Mouse (Mus musculus): ENCODE results near the gene Morc3. TPM values are rescaled to one million over a fixed set of nuclear protein-coding genes. Genes with fewer than 3 reads are reported as not detected.
A peak's percentile ranks its signal among the peaks of the same experiment; 100 is the strongest.
"Not testable (repeated sequence)": the region's sequence is repeated elsewhere in the genome, so short reads cannot be mapped to it uniquely, and the experiment has no call there.

Gene Morc3
- polyA plus RNA-seq, 1 experiment, result 10.7 TPM

DNA sequence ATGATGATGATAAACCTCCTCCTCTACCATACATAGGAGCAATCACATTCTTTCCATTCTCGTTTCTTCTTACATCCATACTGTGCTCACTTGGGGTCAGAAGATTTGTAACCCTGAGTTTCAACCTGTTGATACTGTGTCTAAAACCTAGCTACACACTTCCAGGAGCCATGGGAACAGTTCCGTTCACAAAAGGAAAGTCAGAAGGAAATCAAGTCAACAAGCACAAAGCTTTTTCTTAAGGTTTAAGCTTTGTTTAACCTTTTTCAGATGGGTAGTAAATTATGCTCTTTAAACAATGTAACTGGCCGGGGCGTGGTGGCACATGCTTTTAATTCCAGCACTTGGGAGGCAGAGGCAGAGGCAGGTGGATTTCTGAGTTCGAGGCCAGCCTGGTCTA, 14.6 kb upstream of the Morc3 start:
- TF ChIP-seq CTCF (IDR thresholded peaks at IDR 0.05; ENCODE audit: insufficient read depth, low read length) (no peak), POLR2A (IDR thresholded peaks at IDR 0.05; ENCODE audit: borderline replicate concordance, extremely low read depth, low read depth, low read length) (no peak)
- H3K4me1 ChIP-seq (ENCODE audit: control insufficient read depth, insufficient read depth, low read length), result peaks cover 12% of the 10 kb centered on the region
- H3K4me3 ChIP-seq (replicated peaks; ENCODE audit: extremely low read depth, low read depth, low read length), result no peak overlapping the region
- no peak for DNase-seq
- 81% methylated on average over 5 of the region's 5 CpGs for WGBS

DNA sequence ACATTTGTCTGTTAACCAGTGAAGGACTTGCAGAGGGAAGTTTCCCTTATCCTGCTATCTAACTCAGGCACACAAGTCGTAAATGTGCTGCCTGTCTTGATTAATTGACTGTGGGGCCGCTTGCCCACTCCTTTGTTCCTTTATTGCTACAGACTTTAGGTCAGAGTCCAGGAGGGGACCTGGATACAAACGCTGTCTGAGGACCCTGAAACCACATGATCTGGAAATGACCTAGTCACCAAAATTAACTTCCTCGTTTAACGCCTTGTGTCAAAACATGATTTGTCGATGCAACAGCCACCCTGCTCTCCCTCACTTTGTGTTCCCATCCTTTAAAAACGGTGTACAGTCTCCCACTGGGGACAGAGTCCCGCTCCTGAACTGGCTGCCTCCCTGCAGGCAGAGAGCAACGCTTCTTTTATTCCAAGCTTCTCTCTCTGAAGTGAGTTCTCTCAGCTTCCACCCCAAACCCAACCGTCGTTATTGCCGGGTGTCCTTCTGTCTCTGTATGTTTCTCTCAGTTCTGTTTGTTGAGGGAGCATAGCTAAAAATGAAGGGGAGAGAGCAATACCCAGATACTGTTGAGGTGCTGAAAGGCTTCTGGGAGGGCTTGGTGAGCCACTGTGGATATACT, 13.1 kb upstream of the Morc3 start:
- no peak for DNase-seq
- 36% methylated on average over 12 of the region's 12 CpGs for WGBS
- H3K4me1 ChIP-seq (ENCODE audit: control insufficient read depth, insufficient read depth, low read length), result peaks cover 12% of the 10 kb centered on the region
- no peak for TF ChIP-seq POLR2A (IDR thresholded peaks at IDR 0.05; ENCODE audit: borderline replicate concordance, extremely low read depth, low read depth, low read length)
- TF ChIP-seq CTCF (IDR thresholded peaks at IDR 0.05; ENCODE audit: insufficient read depth, low read length), result no peak
- no peak overlapping the region for H3K4me3 ChIP-seq (replicated peaks; ENCODE audit: extremely low read depth, low read depth, low read length)

DNA sequence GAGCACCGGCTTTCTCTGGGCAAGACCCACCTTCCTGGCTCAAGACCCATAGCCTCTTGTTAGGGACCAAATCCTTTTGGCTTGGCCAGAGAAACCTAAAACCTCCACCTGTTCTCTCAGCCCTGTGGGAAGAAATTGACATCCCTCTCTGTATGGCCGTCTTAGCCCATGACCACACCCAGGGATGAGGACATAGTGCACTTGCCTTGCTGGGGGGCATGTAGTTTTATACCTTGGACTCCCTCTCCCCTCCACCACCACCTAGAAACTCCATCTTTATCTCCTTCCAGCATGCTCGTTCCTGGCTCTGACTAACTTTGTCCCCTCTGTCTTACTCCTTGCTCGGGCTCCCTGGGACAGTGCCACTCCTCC, 12.6 kb upstream of the Morc3 start:
- Histone ChIP-seq H3K4me3 (replicated peaks; ENCODE audit: extremely low read depth, low read depth, low read length) (no peak overlapping the region), H3K4me1 (ENCODE audit: control insufficient read depth, insufficient read depth, low read length) (peaks cover 12% of the 10 kb centered on the region)
- TF ChIP-seq CTCF (IDR thresholded peaks at IDR 0.05; ENCODE audit: insufficient read depth, low read length), result no peak
- 76% methylated on average over 4 of the region's 4 CpGs for WGBS
- DNase-seq, result no peak

DNA sequence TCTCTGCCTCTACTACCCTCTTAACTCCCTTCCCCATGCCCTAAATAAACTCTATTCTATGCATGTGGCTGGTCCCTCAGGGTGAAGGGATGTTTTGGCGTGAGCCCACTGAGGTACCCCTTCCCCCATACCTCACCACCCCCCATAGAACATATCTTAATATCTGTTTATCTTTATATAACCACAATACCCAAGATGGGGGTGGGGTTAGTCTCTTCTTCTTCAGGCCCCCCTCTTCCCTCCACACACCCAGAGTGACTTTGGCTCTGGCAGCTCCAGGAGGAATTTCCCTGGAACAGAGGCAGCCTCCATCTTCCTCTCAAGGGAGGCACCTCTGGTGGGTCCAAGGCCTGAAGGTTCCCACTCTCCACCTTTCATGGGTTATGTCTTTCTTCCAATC, 11.9 kb upstream of the Morc3 start:
- DNase-seq, result no peak
- 85% methylated on average over 1 of the region's 1 CpGs for WGBS

DNA sequence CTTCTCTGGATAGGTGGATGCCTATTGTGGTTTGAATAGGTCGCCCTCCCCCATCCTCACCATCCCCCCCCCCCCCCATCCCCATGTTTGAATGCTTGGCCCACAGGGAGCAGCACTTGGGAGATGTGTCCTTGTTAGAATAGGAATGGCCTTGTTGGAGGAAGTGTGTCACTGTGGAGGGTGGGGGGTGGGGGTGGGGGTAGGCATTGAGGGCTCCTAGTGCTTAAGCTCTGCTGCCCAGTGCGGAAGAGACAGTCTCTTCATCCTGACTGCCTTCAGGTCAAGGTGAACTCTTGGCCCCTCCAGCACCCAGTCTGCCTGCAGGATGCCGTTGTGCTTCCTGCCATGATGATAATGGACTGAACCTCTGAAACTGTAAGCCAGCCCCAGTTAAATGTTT, 10.2 kb upstream of the Morc3 start:
- no peak for TF ChIP-seq POLR2A (IDR thresholded peaks at IDR 0.05; ENCODE audit: borderline replicate concordance, extremely low read depth, low read depth, low read length)
- no peak for TF ChIP-seq CTCF (IDR thresholded peaks at IDR 0.05; ENCODE audit: insufficient read depth, low read length)
- Histone ChIP-seq H3K4me1 (ENCODE audit: control insufficient read depth, insufficient read depth, low read length) (peaks cover 4% of the 10 kb centered on the region), H3K4me3 (replicated peaks; ENCODE audit: extremely low read depth, low read depth, low read length) (no peak overlapping the region)
- DNase-seq, result no peak
- 87% methylated on average over 3 of the region's 3 CpGs for WGBS

More for the DNA sequence above, 11.9 kb upstream of the Morc3 start:
- H3K4me3 ChIP-seq (replicated peaks; ENCODE audit: extremely low read depth, low read depth, low read length), result no peak overlapping the region
- TF ChIP-seq CTCF (IDR thresholded peaks at IDR 0.05; ENCODE audit: insufficient read depth, low read length) (no peak), POLR2A (IDR thresholded peaks at IDR 0.05; ENCODE audit: borderline replicate concordance, extremely low read depth, low read depth, low read length) (no peak)
- H3K4me1 ChIP-seq (ENCODE audit: control insufficient read depth, insufficient read depth, low read length), result peaks cover 12% of the 10 kb centered on the region

DNA sequence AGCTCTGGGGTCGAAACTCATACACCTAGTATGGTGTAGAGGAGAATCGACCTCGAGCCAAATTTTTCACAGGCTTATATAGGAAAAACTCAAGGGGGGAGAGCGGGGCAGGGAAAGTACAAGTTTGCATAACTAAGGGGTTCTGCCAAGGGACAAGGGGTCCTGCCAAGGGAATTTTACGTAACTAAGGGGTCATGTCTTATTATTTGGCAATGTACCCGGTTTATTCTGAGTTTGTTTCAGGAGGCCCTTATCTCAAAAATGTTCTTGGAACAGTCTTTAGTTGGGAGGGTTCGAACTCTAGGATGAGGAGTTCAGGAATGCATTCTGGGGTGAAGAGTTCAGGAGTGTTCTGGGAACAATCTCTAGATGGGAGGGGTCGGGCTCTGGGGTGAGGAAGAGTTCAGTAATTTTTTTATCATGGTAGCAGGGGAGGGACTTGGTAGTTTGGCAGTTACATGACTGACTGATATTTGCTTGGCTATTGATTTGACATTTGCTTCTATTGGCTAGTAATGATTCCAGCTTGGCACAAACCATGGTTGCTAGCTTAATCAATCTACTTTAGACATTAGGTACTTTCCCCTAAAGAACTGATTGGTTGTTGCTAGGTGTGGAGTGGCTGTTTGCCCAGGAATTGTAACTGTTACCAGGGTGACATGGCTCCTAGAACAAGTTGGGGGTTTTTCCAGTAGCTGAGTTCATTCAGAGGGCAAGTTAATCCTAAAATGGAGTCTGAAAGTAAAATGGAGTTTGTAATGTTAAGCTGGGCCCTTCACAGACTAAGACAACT, 9.3 kb upstream of the Morc3 start:
- not testable (repeated sequence) for H3K4me3 ChIP-seq (replicated peaks; ENCODE audit: extremely low read depth, low read depth, low read length); DNase-seq; H3K4me1 ChIP-seq (ENCODE audit: control insufficient read depth, insufficient read depth, low read length)
- WGBS, result 48% methylated on average over 5 of the region's 8 CpGs

DNA sequence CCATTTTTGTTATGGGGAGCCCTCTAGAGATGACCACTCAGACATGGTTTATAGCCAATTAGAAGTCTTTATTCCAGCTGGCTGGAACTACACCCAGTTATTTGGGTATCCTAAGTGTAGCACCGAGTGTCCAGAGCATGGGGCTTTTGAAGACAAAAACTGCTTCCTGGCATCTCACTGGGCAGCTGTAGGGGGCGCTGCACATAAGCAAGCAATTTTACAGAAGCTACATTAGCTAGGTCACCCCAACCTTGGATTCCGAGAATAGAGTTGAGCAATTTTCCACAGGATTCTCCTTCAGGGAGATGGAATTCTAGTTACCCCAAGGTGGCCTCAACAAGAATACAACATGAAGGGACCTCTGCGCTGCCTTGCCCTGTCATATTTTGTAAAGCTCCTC, 7.1 kb upstream of the Morc3 start:
- WGBS, result 78% methylated on average over 4 of the region's 4 CpGs
- Histone ChIP-seq H3K4me1 (ENCODE audit: control insufficient read depth, insufficient read depth, low read length) (no peaks in the 10 kb centered on the region), H3K4me3 (replicated peaks; ENCODE audit: extremely low read depth, low read depth, low read length) (no peak overlapping the region)
- no peak for DNase-seq
- TF ChIP-seq CTCF (IDR thresholded peaks at IDR 0.05; ENCODE audit: insufficient read depth, low read length), result peak; percentile 24; the same call in 1 of the 2 replicates
- no peak for TF ChIP-seq POLR2A (IDR thresholded peaks at IDR 0.05; ENCODE audit: borderline replicate concordance, extremely low read depth, low read depth, low read length)

DNA sequence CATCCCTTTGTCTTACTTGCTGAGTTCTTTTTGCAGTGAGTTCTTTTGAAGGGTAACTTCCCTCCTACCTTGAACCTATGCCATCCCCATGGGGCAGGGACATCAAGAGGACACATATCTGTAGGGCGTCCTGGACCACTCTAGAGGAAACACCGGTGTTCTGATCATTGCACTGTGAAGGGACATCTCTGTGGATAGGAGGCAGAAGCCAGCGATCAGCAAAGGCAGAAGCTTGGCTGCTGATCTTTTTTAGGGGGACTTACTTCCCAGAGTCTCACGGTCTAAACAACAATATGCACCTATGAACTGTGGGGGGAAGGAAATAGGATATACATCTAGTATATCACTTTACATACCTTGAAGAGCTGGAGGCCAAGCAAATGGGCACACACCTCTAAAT, 6.5 kb upstream of the Morc3 start:
- Histone ChIP-seq H3K4me3 (replicated peaks; ENCODE audit: extremely low read depth, low read depth, low read length) (no peak overlapping the region), H3K4me1 (ENCODE audit: control insufficient read depth, insufficient read depth, low read length) (no peaks in the 10 kb centered on the region)
- 89% methylated on average over 4 of the region's 4 CpGs for WGBS
- TF ChIP-seq CTCF (IDR thresholded peaks at IDR 0.05; ENCODE audit: insufficient read depth, low read length), result no peak
- TF ChIP-seq POLR2A (IDR thresholded peaks at IDR 0.05; ENCODE audit: borderline replicate concordance, extremely low read depth, low read depth, low read length), result no peak
- DNase-seq, result no peak

DNA sequence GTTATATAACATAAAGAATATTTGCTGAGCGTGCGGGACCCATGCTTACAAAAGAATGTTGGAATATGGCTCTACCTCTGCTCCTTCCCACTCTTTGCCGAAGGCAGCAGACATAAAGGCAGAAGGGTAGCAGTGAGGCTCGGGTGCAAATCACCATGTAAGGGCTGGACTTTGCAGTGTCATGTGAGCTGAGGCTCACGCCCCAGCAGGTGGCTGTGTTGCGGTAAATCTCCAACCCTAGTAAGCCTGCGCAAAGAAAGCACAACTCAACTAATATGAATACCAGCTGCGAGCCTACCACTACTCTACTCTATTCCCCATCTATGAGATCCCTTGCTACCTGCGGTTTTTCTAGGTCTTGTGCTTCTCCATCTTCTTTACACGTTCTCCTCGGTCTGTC, 5.9 kb upstream of the Morc3 start:
- TF ChIP-seq CTCF (IDR thresholded peaks at IDR 0.05; ENCODE audit: insufficient read depth, low read length), result no peak
- 70% methylated on average over 11 of the region's 11 CpGs for WGBS
- no peak for DNase-seq
- Histone ChIP-seq H3K4me3 (replicated peaks; ENCODE audit: extremely low read depth, low read depth, low read length) (no peak overlapping the region), H3K4me1 (ENCODE audit: control insufficient read depth, insufficient read depth, low read length) (no peaks in the 10 kb centered on the region)

DNA sequence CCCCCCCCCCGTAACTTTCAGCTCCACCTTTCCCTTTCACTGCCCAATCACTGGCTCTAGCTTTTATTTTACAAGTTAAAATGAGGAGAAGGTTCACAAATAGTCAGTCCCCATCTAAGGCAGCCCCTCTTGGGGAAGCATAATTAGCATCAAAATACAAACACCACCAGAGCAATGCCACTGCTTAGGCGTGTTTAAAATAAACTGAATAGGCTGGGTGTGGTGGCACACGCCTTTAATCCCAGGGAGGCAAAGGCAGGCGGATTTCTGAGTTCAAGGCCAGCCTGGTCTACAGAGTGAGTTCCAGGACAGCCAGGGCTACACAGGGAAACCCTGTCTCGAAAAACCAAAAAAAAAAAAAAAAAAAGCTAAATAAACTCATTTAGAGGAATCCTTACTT, 5.4 kb upstream of the Morc3 start:
- H3K4me1 ChIP-seq (ENCODE audit: control insufficient read depth, insufficient read depth, low read length); DNase-seq; H3K4me3 ChIP-seq (replicated peaks; ENCODE audit: extremely low read depth, low read depth, low read length): not testable (repeated sequence)
- 47% methylated on average over 5 of the region's 5 CpGs for WGBS

Data from lung, adult 2 months (tissue).